18 mouse cellular contexts compared by ENCODE assay signal in genomic region chr15:51070538-51070937, GRCm38 (mm10).
DNase-seq lines count a peak whose midpoint lies in the region; ATAC-seq lines count a peak whose summit lies in the region.
"Had no signal": no experiment of that assay in that cellular context is flagged by ENCODE, and none has a peak within 500 bp of the region (broad histone marks: within the 10 kb centered on the region; RNA-seq: fewer than 3 reads in every experiment).

No protein-coding gene starts in this region.

- no peaks in the 10 kb centered on the region for H3K9me3 ChIP-seq in hindbrain, embryonic 11.5 days (ENCODE audit: control insufficient read depth, low read length)
- H3K9me3 ChIP-seq in hindbrain, embryonic 14.5 days (ENCODE audit: control insufficient read depth, low read length) = no peaks in the 10 kb centered on the region
- H3K9me3 ChIP-seq in midbrain, embryonic 12.5 days = no peaks in the 10 kb centered on the region
- no peaks in the 10 kb centered on the region for H3K9me3 ChIP-seq in midbrain, embryonic 16.5 days (replicated peaks; ENCODE audit: control insufficient read depth, low read length, poor library complexity, severe bottlenecking)
- H3K9me3 ChIP-seq in forebrain, embryonic 11.5 days (ENCODE audit: control insufficient read depth, low read length) = no peaks in the 10 kb centered on the region
- H3K9me3 ChIP-seq: heart, embryonic 15.5 days; midbrain, embryonic 10.5 days had no signal

- no peak overlapping the region for H3K4me2 ChIP-seq in hindbrain, embryonic 11.5 days (replicated peaks; ENCODE audit: low read depth, low read length)
- no peak overlapping the region; the same call in 1 of the 2 replicates for H3K4me2 ChIP-seq in hindbrain, embryonic 14.5 days (replicated peaks)
- no peak overlapping the region for H3K4me2 ChIP-seq in midbrain, embryonic 12.5 days (replicated peaks)
- H3K4me2 ChIP-seq in midbrain, embryonic 16.5 days (ENCODE audit: low read length) = no peak overlapping the region
- 0 out of 2 replicates have a peak overlapping the region, but pooled peaks have one; percentile 3 for H3K4me2 ChIP-seq in forebrain, embryonic 11.5 days (ENCODE audit: low read depth, low read length, severe bottlenecking)
- H3K4me2 ChIP-seq: heart, embryonic 15.5 days had no signal

- H3K27me3 ChIP-seq in hindbrain, embryonic 11.5 days (ENCODE audit: control insufficient read depth, insufficient read depth, low read length) = no peaks in the 10 kb centered on the region
- H3K27me3 ChIP-seq in hindbrain, embryonic 14.5 days (ENCODE audit: control insufficient read depth, insufficient read depth, low read length) = no peaks in the 10 kb centered on the region
- H3K27me3 ChIP-seq in midbrain, embryonic 12.5 days = no peaks in the 10 kb centered on the region
- H3K27me3 ChIP-seq in midbrain, embryonic 16.5 days (ENCODE audit: control insufficient read depth, insufficient read depth, low read depth, low read length) = no peaks in the 10 kb centered on the region
- no peaks in the 10 kb centered on the region for H3K27me3 ChIP-seq in forebrain, embryonic 11.5 days (ENCODE audit: control insufficient read depth, insufficient read depth, low read length)

- no peak overlapping the region for H3K9ac ChIP-seq in hindbrain, embryonic 11.5 days (ENCODE audit: low read depth, low read length)
- H3K9ac ChIP-seq in hindbrain, embryonic 14.5 days = no peak overlapping the region
- H3K9ac ChIP-seq in midbrain, embryonic 12.5 days (replicated peaks) = no peak overlapping the region
- H3K9ac ChIP-seq in midbrain, embryonic 16.5 days (ENCODE audit: low read depth, low read length) = no peak overlapping the region
- H3K9ac ChIP-seq in forebrain, embryonic 11.5 days (ENCODE audit: low read length) = no peak overlapping the region
- H3K9ac ChIP-seq: heart, embryonic 15.5 days had no signal

- H3K4me3 ChIP-seq in hindbrain, embryonic 11.5 days (ENCODE audit: low read depth, low read length) = no peak overlapping the region
- H3K4me3 ChIP-seq in hindbrain, embryonic 14.5 days (replicated peaks; ENCODE audit: low read length) = no peak overlapping the region
- no peak overlapping the region for H3K4me3 ChIP-seq in midbrain, embryonic 12.5 days
- H3K4me3 ChIP-seq in midbrain, embryonic 16.5 days (ENCODE audit: low read depth, low read length) = no peak overlapping the region
- H3K4me3 ChIP-seq in forebrain, embryonic 11.5 days (ENCODE audit: low read depth, low read length) = no peak overlapping the region
- H3K4me3 ChIP-seq: heart, embryonic 15.5 days; midbrain, embryonic 10.5 days; myocyte had no signal

- 63% methylated on average over 10 of the region's 10 CpGs for WGBS in hindbrain, embryonic 11.5 days
- WGBS in hindbrain, embryonic 14.5 days = 42% methylated on average over 10 of the region's 10 CpGs
- WGBS in midbrain, embryonic 12.5 days = 68% methylated on average over 10 of the region's 10 CpGs
- WGBS in midbrain, embryonic 16.5 days = 54% methylated on average over 10 of the region's 10 CpGs
- WGBS in forebrain, embryonic 11.5 days = 50% methylated on average over 10 of the region's 10 CpGs

- ATAC-seq in hindbrain, embryonic 11.5 days (ENCODE audit: low FRiP score) = peak; percentile 54; the same call in 1 of the 2 replicates
- ATAC-seq in hindbrain, embryonic 14.5 days (ENCODE audit: low FRiP score) = no peak; the same call in 1 of the 2 replicates
- peak; percentile 65; the same call in 1 of the 2 replicates for ATAC-seq in midbrain, embryonic 12.5 days (ENCODE audit: low FRiP score, low read depth)
- no peak for ATAC-seq in midbrain, embryonic 16.5 days
- ATAC-seq in forebrain, embryonic 11.5 days (replicated peaks; ENCODE audit: low FRiP score) = peak; percentile 84
- no peak for ATAC-seq in activated CD4-positive, CD25-positive, alpha-beta regulatory T cell, adult 4 months
- ATAC-seq: lung, postnatal 0 days had no signal

- no peak overlapping the region for H3K27ac ChIP-seq in hindbrain, embryonic 11.5 days (ENCODE audit: low read depth, low read length)
- H3K27ac ChIP-seq in hindbrain, embryonic 14.5 days = no peak overlapping the region
- no peak overlapping the region for H3K27ac ChIP-seq in midbrain, embryonic 12.5 days (replicated peaks)
- H3K27ac ChIP-seq in midbrain, embryonic 16.5 days (ENCODE audit: low read length) = no peak overlapping the region
- H3K27ac ChIP-seq in forebrain, embryonic 11.5 days (ENCODE audit: low read depth, low read length) = peak overlapping the region; percentile 25; the same call in 1 of the 2 replicates
- H3K27ac ChIP-seq: heart, embryonic 15.5 days; kidney, postnatal 0 days; midbrain, embryonic 10.5 days had no signal

- no peaks in the 10 kb centered on the region for H3K4me1 ChIP-seq in hindbrain, embryonic 11.5 days (replicated peaks; ENCODE audit: control insufficient read depth, insufficient read depth, low read length)
- no peaks in the 10 kb centered on the region for H3K4me1 ChIP-seq in hindbrain, embryonic 14.5 days (replicated peaks; ENCODE audit: control insufficient read depth, insufficient read depth, low read length)
- peaks cover 10% of the 10 kb centered on the region; the same call in 1 of the 2 replicates for H3K4me1 ChIP-seq in midbrain, embryonic 12.5 days
- H3K4me1 ChIP-seq in midbrain, embryonic 16.5 days (ENCODE audit: control insufficient read depth, insufficient read depth, low read length) = no peaks in the 10 kb centered on the region
- H3K4me1 ChIP-seq in forebrain, embryonic 11.5 days (replicated peaks; ENCODE audit: control insufficient read depth, insufficient read depth, low read length) = 0 out of 2 replicates have a peak, but pooled peaks cover 1% of the 10 kb centered on the region
- H3K4me1 ChIP-seq: heart, embryonic 15.5 days had no signal

- no peaks in the 10 kb centered on the region for H3K36me3 ChIP-seq in hindbrain, embryonic 11.5 days (ENCODE audit: control insufficient read depth, insufficient read depth, low read length)
- H3K36me3 ChIP-seq in hindbrain, embryonic 14.5 days (replicated peaks; ENCODE audit: control insufficient read depth, insufficient read depth) = no peaks in the 10 kb centered on the region
- no peaks in the 10 kb centered on the region for H3K36me3 ChIP-seq in midbrain, embryonic 12.5 days
- H3K36me3 ChIP-seq in midbrain, embryonic 16.5 days (ENCODE audit: control insufficient read depth, insufficient read depth, low read length) = no peaks in the 10 kb centered on the region
- no peaks in the 10 kb centered on the region for H3K36me3 ChIP-seq in forebrain, embryonic 11.5 days (ENCODE audit: control insufficient read depth, insufficient read depth, low read length)
- H3K36me3 ChIP-seq: heart, embryonic 15.5 days; midbrain, embryonic 10.5 days had no signal

- peak; percentile 5 for DNase-seq in hindbrain, embryonic 11.5 days (ENCODE audit: low spot score)
- no peak for DNase-seq in hindbrain, embryonic 14.5 days (ENCODE audit: low spot score)
- DNase-seq in forebrain, embryonic 11.5 days (ENCODE audit: low spot score) = no peak
- DNase-seq in retina, embryonic 14.5 days (ENCODE audit: low spot score) = peak; percentile 26
- DNase-seq in frontal cortex, postnatal 36 days (ENCODE audit: low spot score in 2 of 2) = no peak
- DNase-seq: adrenal gland, postnatal 36 days; cerebellum, adult 11 months; heart, postnatal 36 days; thymus, adult 18-20 months; thymus, postnatal 36 days had no signal

Comparison
In these comparisons a context has a peak if more than half of its experiments do, and no peak if none do; other contexts are left out.
1. ATAC-seq: peak in hindbrain, embryonic 11.5 days (single experiment), midbrain, embryonic 12.5 days (single experiment) and forebrain, embryonic 11.5 days (single experiment); none in hindbrain, embryonic 14.5 days (single experiment), midbrain, embryonic 16.5 days (single experiment) and activated CD4-positive, CD25-positive, alpha-beta regulatory T cell, adult 4 months (single experiment).
2. DNase-seq: peak in hindbrain, embryonic 11.5 days (single experiment) and retina, embryonic 14.5 days (single experiment); none in hindbrain, embryonic 14.5 days (single experiment), forebrain, embryonic 11.5 days (single experiment) and frontal cortex, postnatal 36 days (0 of 2).